Mouse (Mus musculus) small intestine, adult 2 months (tissue): ENCODE measurements around the gene Clca1. TPM values are rescaled to one million over a fixed set of nuclear protein-coding genes. Genes with fewer than 3 reads are reported as not detected.

ENCODE experiments used
- H3K27ac ChIP-seq: fragments of 200-500 bp; 2 replicates; pipeline ENCODE4 v1.5.1; 2012; ENCODE audit warnings: low read depth, low read length, control low read depth, inconsistent platforms; ENCODE audit not compliant: insufficient read depth
- H3K27me3 ChIP-seq: fragments of 200-500 bp; 2 replicates; pipeline ENCODE4 v1.6.1; 2012; ENCODE audit warnings: mild to moderate bottlenecking, moderate library complexity, low read length, inconsistent platforms; ENCODE audit not compliant: control insufficient read depth, insufficient read depth
- H3K36me3 ChIP-seq: fragments of 200-500 bp; 2 replicates; pipeline ENCODE4 v1.6.1; 2012; ENCODE audit warnings: mild to moderate bottlenecking, low read length, control low read depth, inconsistent platforms; ENCODE audit not compliant: control insufficient read depth, insufficient read depth
- H3K4me1 ChIP-seq: fragments of 200-500 bp; 2 replicates; pipeline ENCODE4 v1.6.1; 2012; ENCODE audit warnings: low read length, inconsistent platforms, mixed read lengths; ENCODE audit not compliant: control insufficient read depth, insufficient read depth, insufficient read length
- H3K4me3 ChIP-seq: fragments of 200-500 bp; 2 replicates; pipeline ENCODE4 v1.5.1; 2012; ENCODE audit warnings: low read depth, mild to moderate bottlenecking, control low read depth, inconsistent platforms, low read length, moderate library complexity
- CTCF ChIP-seq: fragments of 200-500 bp; IDR thresholded peaks from 2 replicates; pipeline ENCODE4 v1.5.1; 2012; ENCODE audit warnings: low read depth, mild to moderate bottlenecking, control low read depth, inconsistent platforms, low read length, moderate library complexity, mixed read lengths; ENCODE audit not compliant: insufficient replicate concordance, insufficient read length; ENCODE audit errors: extremely low read depth
- POLR2A ChIP-seq: fragments of 200-500 bp; IDR thresholded peaks from 2 replicates; pipeline ENCODE4 v1.6.1; 2012; ENCODE audit warnings: low read depth, mild to moderate bottlenecking, control low read depth, inconsistent platforms, low read length, moderate library complexity
- WGBS: fragments of 180-500 bp; shearing (Covaris S2); methylation state at CpG from one replicate; pipeline ENCODE4 v1.1.7; 2018; 5-methylcytosine and 5-hydroxymethylcytosine counted together
- polyA plus RNA-seq: library from polyadenylated mRNA; depleted of rRNA; stranded (reverse); fragments of >200 nt; gene quantifications from 2 replicates; pipeline ENCODE4 v1.2.3, GENCODE M21; 2012; rRNA removed

Gene Clca1
- polyA plus RNA-seq, 1 experiment = 251 TPM

- Histone ChIP-seq H3K27me3 (no peaks in the 10 kb centered on the region), H3K4me3 (no peak overlapping the region), H3K27ac (no peak overlapping the region), H3K4me1 (no peaks in the 10 kb centered on the region), H3K36me3 (no peaks in the 10 kb centered on the region; the same call in 1 of the 2 replicates)
- 18% methylated on average over 4 of the region's 4 CpGs for WGBS
- no peak for TF ChIP-seq POLR2A
- no peak for TF ChIP-seq CTCF
Observed at GRCm38 (mm10) chr3:144966074-144966473, 66.5 kb downstream of the Clca1 start.

Other genes starting within 250 kb of the Clca1 start
- gene Clca3a2, start 213.3 kb downstream of the Clca1 start, polyA plus RNA-seq = 2.4 and 4.4 TPM in 2 replicates
- gene Clca3b, start 183.4 kb downstream of the Clca1 start, polyA plus RNA-seq = 20.7 and 44.3 TPM in 2 replicates
- gene Clca4b, start 100.2 kb downstream of the Clca1 start, polyA plus RNA-seq = 35.3 and 199 TPM in 2 replicates
- gene Clca4a, start 57.7 kb downstream of the Clca1 start, polyA plus RNA-seq = 8.9 and 175 TPM in 2 replicates
- 0.03 and 0.11 TPM in 2 replicates for gene Clca2, start 66.7 kb upstream of the Clca1 start, polyA plus RNA-seq
- gene Odf2l, start 85.8 kb upstream of the Clca1 start, polyA plus RNA-seq = 0.62 and 0.74 TPM in 2 replicates